Mouse (Mus musculus) ES-E14 (cell line): ENCODE data around the gene Ankrd13b. TPM values are rescaled to one million over a fixed set of nuclear protein-coding genes. Genes with fewer than 3 reads are reported as not detected.

Source experiments
- DNase-seq: peaks from one replicate; pipeline ENCODE4 v3.0.0-alpha.2; 2013; ENCODE audit warnings: low read depth, low spot score
- H3K27ac ChIP-seq: 2 replicates; pipeline ENCODE4 v1.5.1; 2012; ENCODE audit warnings: low read depth, mild to moderate bottlenecking, low read length, moderate library complexity, mixed read lengths; ENCODE audit not compliant: poor library complexity, insufficient read depth, severe bottlenecking
- H3K36me3 ChIP-seq: 2 replicates; pipeline ENCODE4 v1.6.1; 2012; ENCODE audit warnings: mild to moderate bottlenecking, low read length, moderate library complexity, mixed read lengths; ENCODE audit not compliant: control insufficient read depth, poor library complexity, insufficient read depth, severe bottlenecking
- H3K4me1 ChIP-seq, 2 experiments: fragments of 150-350 bp in 1 of 2; sonication (generic) in 1 of 2; 2 replicates each; pipeline ENCODE4 v1.6.1; 2012; ENCODE audit warnings: low read length in 2 of 2, mild to moderate bottlenecking in 1 of 2, mixed read lengths in 1 of 2; ENCODE audit not compliant: control insufficient read depth in 2 of 2, insufficient read depth in 2 of 2, poor library complexity in 1 of 2
- H3K4me3 ChIP-seq, 2 experiments: fragments of 150-350 bp in 1 of 2; sonication (generic) in 1 of 2; 2 replicates each; pipeline ENCODE4 v1.5.1; 2012; ENCODE audit warnings: low read length in 2 of 2, low read depth in 1 of 2, mild to moderate bottlenecking in 1 of 2, mixed read lengths in 1 of 2; ENCODE audit not compliant: insufficient read depth in 1 of 2, poor library complexity in 1 of 2, severe bottlenecking in 1 of 2
- H3K9ac ChIP-seq: 2 replicates; pipeline ENCODE4 v1.6.1; 2012; ENCODE audit warnings: low read depth, mild to moderate bottlenecking, low read length, mixed read lengths; ENCODE audit not compliant: poor library complexity, insufficient read depth, severe bottlenecking
- H3K9me3 ChIP-seq: fragments of 150-350 bp; sonication (generic); 2 replicates; pipeline ENCODE4 v1.6.1; 2012; ENCODE audit warnings: low read depth, mild to moderate bottlenecking, low read length; ENCODE audit not compliant: control insufficient read depth, insufficient read depth
- CHD2 ChIP-seq: IDR thresholded peaks from 2 replicates; pipeline ENCODE4 v1.6.1; 2014; ENCODE audit warnings: mild to moderate bottlenecking, low read depth, low read length, inconsistent platforms
- HCFC1 ChIP-seq: IDR thresholded peaks from 2 replicates; pipeline ENCODE4 v1.6.1; 2012; ENCODE audit warnings: low read length, inconsistent platforms, borderline replicate concordance; ENCODE audit not compliant: insufficient read depth
- MAFK ChIP-seq: IDR thresholded peaks from 2 replicates; pipeline ENCODE4 v1.6.1; 2014; ENCODE audit warnings: mild to moderate bottlenecking, low read depth, low read length, inconsistent platforms; ENCODE audit not compliant: insufficient read depth
- ZC3H11A ChIP-seq: IDR thresholded peaks from 2 replicates; pipeline ENCODE4 v1.6.1; 2012; ENCODE audit warnings: low read depth, mild to moderate bottlenecking, inconsistent platforms, low read length, borderline replicate concordance
- ZNF384 ChIP-seq: IDR thresholded peaks from 2 replicates; pipeline ENCODE4 v1.6.1; 2012; ENCODE audit warnings: low read depth, low read length, inconsistent platforms
- in situ Hi-C, 2 experiments: fragments of 600-800 bp; cut with MboI; formaldehyde crosslinking; loops; one replicate each; pipeline ENCODE4 v1.15.1; 2025; ENCODE audit warnings: low sequenced_read_pairs in 2 of 2, inconsistent platforms in 1 of 2; ENCODE audit not compliant: unreplicated experiment in 2 of 2
- total RNA-seq: library from RNA; depleted of rRNA; stranded (reverse); fragments of 300-350 nt; gene quantifications from 2 replicates; pipeline ENCODE4 v1.2.3, GENCODE M21; 2012

Gene Ankrd13b
- total RNA-seq, 1 experiment, result 7.0 TPM

DNA sequence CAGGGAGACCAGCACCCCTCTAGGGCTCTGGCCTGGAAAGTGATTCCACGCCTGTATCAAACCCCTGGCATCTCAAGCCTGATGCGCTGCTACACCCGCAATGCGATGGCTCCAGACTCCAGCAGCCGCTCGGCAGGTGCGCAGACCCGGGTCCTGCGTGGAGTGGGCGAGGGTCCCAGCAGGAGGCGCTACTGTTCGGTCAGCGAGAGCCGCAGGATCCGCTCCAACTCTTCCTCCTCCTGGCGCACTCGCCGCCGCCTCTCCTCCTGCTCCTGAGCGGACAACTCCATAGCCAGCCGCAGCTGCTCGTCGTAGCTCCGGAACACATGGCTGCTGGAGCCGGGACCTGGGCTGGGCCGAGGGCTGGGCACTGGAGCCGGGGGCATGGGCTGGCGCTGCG lies 18.1 kb downstream of the Ankrd13b start:
- Histone ChIP-seq H3K9me3 (no peaks in the 10 kb centered on the region), H3K27ac (no peak overlapping the region), H3K4me1 (peaks cover 0 to 14% of the 10 kb centered on the region in 2 experiments; a peak in 1 of 4 replicates), H3K9ac (peak overlapping the region; percentile 28; the same call in 1 of the 2 replicates), H3K36me3 (no peaks in the 10 kb centered on the region), H3K4me3 (peak overlapping the region; percentile 45 to 54)
- in situ Hi-C loops, result no loop called here
- no peak for DNase-seq
- TF ChIP-seq CHD2 (no peak), HCFC1 (no peak), ZC3H11A (no peak), ZNF384 (no peak), MAFK (no peak)

DNA sequence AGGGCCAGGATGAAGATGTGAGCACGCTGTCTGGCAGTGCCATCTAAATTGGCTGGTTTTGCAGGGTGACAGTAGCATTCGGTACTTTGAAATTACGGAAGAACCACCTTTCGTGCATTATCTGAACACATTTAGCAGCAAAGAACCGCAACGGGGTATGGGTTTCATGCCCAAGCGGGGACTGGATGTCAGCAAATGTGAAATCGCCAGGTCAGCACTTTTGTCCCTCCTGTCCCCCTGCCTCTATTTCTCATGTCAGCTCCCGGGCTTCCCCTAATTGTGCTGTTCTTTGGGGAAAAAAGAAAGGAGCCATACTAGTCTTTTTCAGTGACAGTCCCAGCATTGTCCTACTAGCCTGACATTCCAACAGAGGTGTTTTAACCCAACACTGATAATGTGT lies 21.1 kb downstream of the Ankrd13b start:
- no peak overlapping the region for H3K27ac ChIP-seq
- no peak for DNase-seq
- H3K9ac ChIP-seq, result no peak overlapping the region
- H3K36me3 ChIP-seq, result no peaks in the 10 kb centered on the region
- no peak overlapping the region for H3K4me3 ChIP-seq
- in situ Hi-C loops, result no loop called here
- TF ChIP-seq CHD2 (no peak), MAFK (peak; percentile 97), ZC3H11A (no peak)
- H3K9me3 ChIP-seq, result no peaks in the 10 kb centered on the region
- peaks cover 0 to 26% of the 10 kb centered on the region in 2 experiments; a peak in 1 of 4 replicates for H3K4me1 ChIP-seq

DNA sequence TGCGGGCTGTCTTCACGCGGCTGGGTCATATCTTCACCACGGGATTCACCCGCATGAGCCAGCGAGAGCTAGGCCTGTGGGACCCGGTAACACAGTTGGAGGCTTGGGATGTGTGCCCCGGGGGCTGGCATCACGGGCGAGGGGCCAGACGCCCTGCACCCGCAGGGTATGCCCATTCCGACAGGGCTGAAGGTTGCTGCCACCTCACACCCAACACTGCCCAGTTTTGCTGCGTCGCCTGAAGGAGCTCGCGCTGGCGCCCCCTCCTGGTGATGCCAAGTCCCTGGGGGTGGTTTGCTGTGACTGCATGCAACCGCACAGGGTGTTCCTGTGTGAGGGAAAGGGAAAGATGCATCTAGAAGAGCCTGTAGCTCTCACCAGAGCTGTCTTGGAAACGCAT lies 21.7 kb downstream of the Ankrd13b start:
- Histone ChIP-seq H3K9me3 (no peaks in the 10 kb centered on the region), H3K9ac (no peak overlapping the region; the same call in 1 of the 2 replicates), H3K36me3 (no peaks in the 10 kb centered on the region), H3K4me3 (peak overlapping the region; percentile 24 to 59; a peak in 3 of 4 replicates), H3K4me1 (peaks cover 0 to 29% of the 10 kb centered on the region in 2 experiments; a peak in 1 of 4 replicates), H3K27ac (no peak overlapping the region)
- TF ChIP-seq ZNF384 (no peak), MAFK (0 out of 2 replicates have a peak, but pooled peaks have one; percentile 3), ZC3H11A (0 out of 2 replicates have a peak, but pooled peaks have one; percentile 0)
- in situ Hi-C loops, result no loop called here
- no peak for DNase-seq

DNA sequence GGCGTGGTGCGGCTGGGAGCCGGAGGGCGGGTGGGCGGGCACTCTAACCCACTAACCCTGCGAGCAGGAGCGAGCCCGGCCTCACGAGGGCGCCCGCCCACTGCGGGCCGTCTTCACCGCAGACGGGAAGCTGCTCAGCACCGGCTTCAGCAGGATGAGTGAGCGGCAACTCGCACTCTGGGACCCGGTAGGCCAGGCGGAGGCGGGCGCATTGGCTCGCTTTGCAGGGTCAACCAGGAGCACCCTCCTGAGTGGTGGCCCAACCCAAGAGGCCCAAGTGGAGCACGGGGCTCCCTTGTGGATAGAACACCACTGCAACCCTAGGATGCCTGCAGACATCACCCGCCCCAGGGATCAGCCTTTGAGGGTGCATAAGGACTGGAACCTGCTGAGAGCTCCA lies 22.3 kb downstream of the Ankrd13b start:
- no peak for TF ChIP-seq HCFC1
- TF ChIP-seq CHD2, result no peak
- TF ChIP-seq ZC3H11A, result no peak
- no peak for TF ChIP-seq ZNF384
- TF ChIP-seq MAFK, result no peak
- Histone ChIP-seq H3K9me3 (no peaks in the 10 kb centered on the region), H3K36me3 (no peaks in the 10 kb centered on the region), H3K27ac (no peak overlapping the region), H3K4me1 (peaks cover 0 to 29% of the 10 kb centered on the region in 2 experiments; a peak in 1 of 4 replicates), H3K9ac (peak overlapping the region; percentile 27; the same call in 1 of the 2 replicates), H3K4me3 (peak overlapping the region; percentile 48 to 59)
- no peak for DNase-seq
- in situ Hi-C loops, result no loop called here

DNA sequence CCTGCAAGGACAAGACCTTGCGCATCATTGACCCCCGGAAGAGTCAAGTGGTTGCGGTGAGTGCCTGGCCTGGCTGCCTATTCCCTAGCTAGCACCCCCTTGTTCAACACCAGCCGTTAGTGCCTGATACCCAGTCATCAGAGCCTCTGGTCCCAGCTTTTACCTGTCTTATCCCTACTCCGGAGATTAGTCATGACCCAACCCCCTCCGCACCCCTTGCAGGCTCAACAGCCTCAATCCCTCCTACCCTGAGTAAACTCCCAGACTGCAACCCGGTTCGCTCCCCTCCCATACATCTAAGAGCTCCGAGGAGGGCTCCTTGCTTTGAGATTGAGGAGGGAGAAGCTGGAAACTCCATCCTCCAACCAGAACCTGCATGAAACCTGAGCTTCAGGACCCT lies 22.9 kb downstream of the Ankrd13b start:
- TF ChIP-seq HCFC1, result no peak
- TF ChIP-seq ZNF384, result no peak
- no peak for TF ChIP-seq ZC3H11A
- no peak for TF ChIP-seq CHD2
- TF ChIP-seq MAFK, result no peak
- in situ Hi-C loops, result no loop called here
- Histone ChIP-seq H3K4me1 (peaks cover 0 to 25% of the 10 kb centered on the region in 2 experiments; a peak in 1 of 4 replicates), H3K36me3 (no peaks in the 10 kb centered on the region), H3K27ac (no peak overlapping the region), H3K9ac (0 out of 2 replicates have a peak overlapping the region, but pooled peaks have one; percentile 33), H3K4me3 (peak overlapping the region; percentile 48 to 49), H3K9me3 (no peaks in the 10 kb centered on the region)
- DNase-seq, result no peak
